Mouse (Mus musculus): ENCODE measurements around the gene Nfs1. TPM values are rescaled to one million over a fixed set of nuclear protein-coding genes. Genes with fewer than 3 reads are reported as not detected.

Gene Nfs1
- 10 to 100 TPM; 15.4 to 16.6 TPM for total RNA-seq (2023)

GRCm38 (mm10) chr2:156143953-156144724, at the start of gene Nfs1, which contains the start of gene Romo1:
TSS of gene Nfs1 (minus strand) at chr2:156144186.
TSS of gene Romo1 (plus strand) at chr2:156144039.

GRCm38 (mm10) chr2:156180094-156180821, 36.3 kb upstream of the Nfs1 start, which contains the start of gene Rbm39:
TSS of gene Rbm39 (minus strand) at chr2:156180238.

GRCm38 (mm10) chr2:156126992-156127391, 17.0 kb downstream of the Nfs1 start, which contains the start of gene Gm28036:
TSS of gene Gm28036 (minus strand) at chr2:156127092.

GRCm38 (mm10) chr2:156111358-156112079, 32.5 kb downstream of the Nfs1 start, which contains the start of the genes Cpne1 and Rbm12:
TSS of gene Cpne1 (minus strand) at chr2:156111965.
TSS of gene Rbm12 (minus strand) at chr2:156111978.

Other genes starting within 250 kb of the Nfs1 start
- 10 to 100 TPM; 11.3 to 12.6 TPM for gene Uqcc1, start 213.9 kb downstream of the Nfs1 start, total RNA-seq (2023)
- gene Gm15557, start 203.5 kb downstream of the Nfs1 start, total RNA-seq (2023) = not detected
- not detected for gene Gdf5, start 198.8 kb downstream of the Nfs1 start, total RNA-seq (2023)
- gene Cep250, start 187.7 kb downstream of the Nfs1 start, total RNA-seq (2023) = 10 to 100 TPM; 56.6 to 70.4 TPM
- under 1 TPM; 0.20 to 0.40 TPM for gene 6430550D23Rik, start 136.2 kb downstream of the Nfs1 start, total RNA-seq (2023)
- gene Ergic3, start 136.1 kb downstream of the Nfs1 start, total RNA-seq (2023) = 10 to 100 TPM; 64.3 to 65.9 TPM
- gene Fer1l4, start 91.2 kb downstream of the Nfs1 start, total RNA-seq (2023) = not detected
- gene Spag4, start 79.0 kb downstream of the Nfs1 start, total RNA-seq (2023) = 1 to 10 TPM; 1.1 to 1.3 TPM
- gene Cpne1, start 32.2 kb downstream of the Nfs1 start, total RNA-seq (2023) = 10 to 100 TPM; 80.8 to 84.7 TPM
- gene Rbm12, start 32.2 kb downstream of the Nfs1 start, total RNA-seq (2023) = 10 to 100 TPM; 27.6 to 30.1 TPM
- gene Gm28036, start 17.1 kb downstream of the Nfs1 start, total RNA-seq (2023) = 10 to 100 TPM in 1 of 2 experiments, 1 to 10 TPM in 1; 9.9 to 13.4 TPM
- 10 to 100 TPM; 51.6 to 55.7 TPM for gene Romo1, start 147 bp downstream of the Nfs1 start, total RNA-seq (2023)
- gene Rbm39, start 36.1 kb upstream of the Nfs1 start, total RNA-seq (2023) = 1,000 to 10,000 TPM; 1,069 to 1,095 TPM
- gene Phf20, start 52.3 kb upstream of the Nfs1 start, total RNA-seq (2023) = 10 to 100 TPM; 20.3 to 30.4 TPM
- 1 to 10 TPM; 4.9 to 9.4 TPM for gene Cnbd2, start 168.1 kb upstream of the Nfs1 start, total RNA-seq (2023)
- 100 to 1,000 TPM; 136 to 141 TPM for gene Scand1, start 168.5 kb upstream of the Nfs1 start, total RNA-seq (2023)

Data from neutrophil, adult 59 days (primary cell).